Mouse (Mus musculus) layer of hippocampus, adult 8-10 months (tissue): ENCODE measurements around the gene Olfr12. TPM values are rescaled to one million over a fixed set of nuclear protein-coding genes. Genes with fewer than 3 reads are reported as not detected.

Source experiments
- DNase-seq, 2 experiments: peaks; one replicate each; pipeline ENCODE4 v3.0.0; 2022; ENCODE audit warnings: low spot score in 2 of 2
- total RNA-seq, 4 experiments: library from RNA; stranded (reverse); gene quantifications; 2 replicates each; pipeline ENCODE4 v1.2.4; 2022

Olfr12 gene
- total RNA-seq, result under 1 TPM in 1 of 4 experiments, not detected in 3; 0.08 TPM

DNA sequence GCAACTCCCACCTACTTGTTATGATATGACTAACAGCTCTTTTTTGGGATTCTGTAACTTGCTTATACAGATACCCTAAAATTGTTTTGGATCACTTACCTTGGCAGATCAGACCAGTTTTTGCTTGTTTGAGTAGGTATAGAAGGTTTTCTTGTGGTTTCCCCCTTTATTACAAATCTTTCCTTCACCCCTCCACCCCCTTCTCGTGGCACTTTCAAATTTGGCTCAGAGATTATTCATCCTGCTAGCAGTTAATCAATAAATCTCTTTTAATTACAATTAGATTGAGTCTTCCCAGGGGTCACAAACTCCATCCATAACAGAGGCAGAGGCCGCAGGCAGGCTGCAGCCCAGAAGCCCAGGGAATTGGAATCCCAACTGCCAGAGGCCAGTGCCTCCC, at the start of gene Olfr12:
TSS of gene Olfr12 (plus strand) at position 301 of the 400 bp plus-strand sequence.
- no peak for DNase-seq

DNA sequence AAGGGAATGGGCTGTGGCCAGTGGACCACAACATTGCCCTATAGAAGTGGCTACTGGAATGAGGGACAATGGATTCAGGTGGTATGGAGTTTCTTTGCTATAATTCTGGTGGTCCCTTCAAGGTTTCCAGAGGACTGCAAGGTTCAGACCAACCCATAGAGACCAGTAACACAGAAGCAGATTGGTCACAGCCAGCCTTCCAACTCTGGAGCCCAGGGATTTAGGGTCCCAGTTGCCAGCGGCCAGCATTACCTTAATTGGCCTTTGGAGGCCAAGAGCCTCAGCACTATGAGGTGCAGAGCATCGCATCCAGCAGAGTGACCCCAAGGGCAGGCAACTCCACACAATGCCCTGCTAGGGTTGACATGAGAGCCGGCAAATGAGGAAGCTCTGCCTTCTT, 46.6 kb upstream of the Olfr12 start, which contains the start of gene Olfr1413:
TSS of gene Olfr1413 (plus strand) at position 301 of the 400 bp plus-strand sequence.
- no peak for DNase-seq

DNA sequence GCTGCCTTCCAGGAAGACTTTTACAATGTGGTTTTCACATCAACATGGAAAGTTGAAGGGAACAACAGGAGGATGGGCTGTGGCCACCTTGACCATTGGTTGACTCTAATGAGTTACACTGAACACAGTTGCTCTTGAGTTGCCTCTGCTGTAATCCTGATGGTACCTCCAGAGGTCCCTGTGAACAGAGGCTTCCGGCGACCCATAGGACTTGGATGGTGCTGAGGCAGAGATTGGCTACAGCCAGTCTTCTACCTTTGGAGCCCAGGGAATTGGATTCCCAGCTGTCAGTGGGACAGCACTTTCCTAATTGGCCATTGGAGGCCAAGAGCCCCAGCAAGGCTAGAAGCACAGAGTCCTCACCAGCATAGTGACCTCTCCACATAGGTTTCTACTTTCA, 32.1 kb upstream of the Olfr12 start, which contains the start of gene Olfr1412:
TSS of gene Olfr1412 (plus strand) at position 301 of the 400 bp plus-strand sequence.
- DNase-seq, result no peak

DNA sequence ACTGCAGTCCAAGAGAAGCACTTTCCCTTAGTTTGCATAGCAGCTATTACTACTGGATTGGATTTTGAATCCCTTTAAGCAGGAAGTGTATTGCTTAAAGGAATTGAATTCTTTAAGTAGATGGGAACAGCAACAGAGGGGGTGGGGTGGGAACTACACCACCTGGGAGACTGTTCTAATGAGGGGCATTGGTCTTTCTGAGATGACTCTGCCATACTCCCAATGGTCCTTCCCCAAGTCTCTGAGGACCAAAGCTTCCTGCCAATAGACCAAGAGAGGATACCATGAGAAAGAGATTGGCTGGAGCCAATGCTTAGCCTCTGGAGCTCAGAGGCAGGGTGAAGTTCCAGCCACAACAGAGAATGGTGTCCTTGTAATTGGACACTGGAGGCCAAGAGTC, 23.5 kb upstream of the Olfr12 start, which contains the start of gene Olfr1411:
TSS of gene Olfr1411 (plus strand) at position 301 of the 400 bp plus-strand sequence.
- DNase-seq, result no peak

DNA sequence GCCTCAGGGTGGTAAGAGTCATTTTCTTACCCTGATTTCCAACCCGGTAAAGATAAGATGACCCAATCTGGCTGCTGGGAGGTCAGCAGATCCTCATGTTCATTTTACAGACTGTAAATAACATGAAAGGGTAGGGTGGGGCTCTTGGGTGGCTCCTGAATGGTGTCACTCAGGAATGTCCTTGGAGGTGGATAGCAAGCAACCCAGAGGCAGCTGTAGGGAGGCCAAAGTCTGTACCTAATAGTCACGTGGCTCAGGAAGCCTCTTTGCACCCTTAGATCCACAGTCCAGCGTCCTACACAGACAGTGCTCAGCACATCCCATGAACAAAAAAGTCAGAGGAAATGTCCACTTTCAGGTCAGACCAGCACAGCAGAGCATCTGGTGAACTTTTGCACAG, 21.6 kb upstream of the Olfr12 start:
- DNase-seq, result no peak

DNA sequence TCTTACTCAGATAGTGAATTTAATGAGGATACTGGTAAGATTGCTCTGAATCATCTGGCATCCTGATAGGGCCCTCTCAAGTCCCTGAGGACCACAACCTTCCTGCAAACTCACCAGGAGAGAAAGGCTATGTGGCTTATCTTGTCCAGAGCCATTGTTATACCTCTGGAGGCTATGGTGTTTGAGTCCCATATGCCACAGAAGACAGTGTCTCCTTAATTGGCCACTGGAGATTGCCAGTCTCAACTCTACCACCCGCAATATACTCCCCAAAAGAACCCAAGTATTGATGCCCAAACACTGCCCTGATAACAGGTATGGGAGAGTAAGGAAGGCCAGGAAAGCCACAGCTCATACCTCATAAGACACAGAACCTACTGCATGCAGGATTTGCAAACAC, 12.1 kb upstream of the Olfr12 start, which contains the start of gene Olfr1410:
TSS of gene Olfr1410 (plus strand) at position 301 of the 400 bp plus-strand sequence.
- DNase-seq, result no peak

DNA sequence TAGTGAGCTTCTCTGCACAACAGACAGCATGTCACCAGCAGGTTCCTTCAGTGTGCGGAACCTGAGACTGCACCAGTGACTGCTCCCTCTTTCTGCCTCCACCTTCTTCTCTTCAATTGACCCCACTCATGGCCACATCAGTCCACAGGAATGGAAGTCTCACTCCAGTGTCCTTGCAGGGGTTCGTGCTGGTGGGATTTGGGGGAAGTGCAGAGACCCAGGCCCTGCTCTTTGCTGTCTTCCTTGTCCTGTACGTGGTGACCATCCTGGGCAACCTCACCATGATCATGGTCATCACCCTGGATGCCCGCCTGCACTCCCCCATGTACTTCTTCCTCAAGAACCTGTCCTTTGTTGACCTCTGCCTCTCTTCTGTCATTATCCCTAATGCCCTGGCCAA, 9.9 kb upstream of the Olfr12 start:
- no peak for DNase-seq

DNA sequence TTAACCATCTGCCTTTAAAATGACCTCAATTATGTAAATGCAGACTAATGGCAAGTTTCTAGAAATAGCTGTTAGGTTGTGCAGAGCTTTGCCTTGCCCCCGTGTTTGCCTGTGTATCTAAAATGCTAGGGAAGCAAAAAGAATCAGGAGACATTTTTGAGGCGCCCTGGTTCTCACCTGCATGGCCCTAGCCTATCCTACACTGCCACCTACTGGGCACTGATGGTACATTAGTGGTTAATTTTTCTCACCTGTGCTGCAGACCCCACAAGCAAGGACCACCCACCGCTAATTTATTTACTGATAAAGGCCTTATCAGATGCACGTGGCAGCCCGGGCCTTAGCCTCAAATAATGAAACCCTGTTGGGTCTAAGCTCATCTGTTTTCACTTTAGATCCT, 6.6 kb upstream of the Olfr12 start:
- peak in 1 of 2 experiments; percentile 59 for DNase-seq

DNA sequence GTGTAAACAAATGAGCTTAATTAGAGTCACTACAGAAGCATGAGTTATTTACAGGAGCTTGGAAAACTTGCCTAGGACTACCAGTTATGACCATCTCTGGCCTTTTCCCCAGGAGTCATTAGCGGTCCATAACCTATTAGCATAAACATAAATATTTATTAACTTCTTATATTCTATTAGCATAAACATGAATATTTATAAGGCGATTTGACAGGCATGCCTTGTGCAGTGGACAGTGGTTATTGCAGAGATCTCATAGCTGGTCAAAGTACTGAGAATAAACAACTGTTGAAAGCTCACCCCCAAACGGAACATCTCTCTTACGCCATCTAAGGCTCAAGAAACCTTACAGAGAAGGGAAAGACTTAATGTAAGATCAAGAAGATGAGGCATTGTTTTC, 4.4 kb upstream of the Olfr12 start:
- no peak for DNase-seq

DNA sequence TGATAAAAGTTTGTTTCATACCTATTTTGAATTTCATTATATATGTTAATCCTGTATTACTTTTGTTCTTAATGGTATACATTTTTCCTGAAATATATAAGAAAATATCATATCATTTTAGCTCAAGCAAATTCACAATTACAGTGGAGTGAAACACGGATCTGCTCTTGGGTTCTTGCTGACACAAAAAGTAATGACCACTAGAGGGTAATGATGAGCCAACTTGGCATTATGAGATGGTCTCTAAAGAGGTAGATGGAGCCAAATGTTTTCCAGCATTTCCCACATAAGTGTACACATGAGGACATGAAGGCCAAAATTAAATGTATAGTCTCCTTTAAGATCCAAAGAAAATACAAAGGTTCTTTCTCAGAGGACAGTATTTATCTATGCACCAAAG, 3.1 kb upstream of the Olfr12 start:
- DNase-seq, result no peak

DNA sequence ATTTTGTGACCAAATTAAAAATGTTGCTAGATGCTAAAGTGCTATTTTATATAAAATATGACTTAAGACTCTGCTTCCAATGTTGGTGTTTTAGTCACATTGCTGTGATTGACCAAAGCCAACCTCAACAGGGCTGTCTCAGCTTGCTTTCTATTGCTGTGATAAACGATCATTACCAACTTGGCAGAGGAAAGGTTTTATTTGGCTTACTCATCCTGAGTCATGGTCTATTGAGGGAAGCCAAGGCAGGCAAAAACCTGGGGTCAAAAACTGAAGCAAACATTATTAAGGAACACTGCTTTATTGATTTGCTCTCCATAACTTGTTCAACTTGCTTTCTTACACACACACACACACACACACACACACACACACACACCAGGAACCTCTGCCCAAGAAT, 1.5 kb upstream of the Olfr12 start:
- no peak for DNase-seq

DNA sequence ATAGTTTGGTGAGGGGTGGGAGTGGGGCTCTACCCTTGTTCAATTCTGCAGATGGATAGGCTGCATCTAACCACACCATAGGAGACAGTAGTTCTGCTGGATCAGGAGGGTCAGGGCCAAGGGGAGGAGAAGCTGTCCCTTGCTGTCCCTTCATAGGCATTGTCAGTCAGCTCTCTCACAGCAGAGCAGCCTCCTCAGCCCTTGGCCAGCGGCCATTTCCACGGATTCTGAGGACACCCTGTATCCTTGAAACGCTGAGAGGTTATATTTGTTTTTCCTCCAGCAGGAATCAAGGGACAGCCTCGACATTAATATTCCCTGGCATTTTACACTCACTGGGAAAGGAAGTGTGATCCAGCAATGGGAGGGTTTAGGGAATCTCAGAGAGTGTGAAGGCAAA, 772 bp downstream of the Olfr12 start:
- no peak for DNase-seq

DNA sequence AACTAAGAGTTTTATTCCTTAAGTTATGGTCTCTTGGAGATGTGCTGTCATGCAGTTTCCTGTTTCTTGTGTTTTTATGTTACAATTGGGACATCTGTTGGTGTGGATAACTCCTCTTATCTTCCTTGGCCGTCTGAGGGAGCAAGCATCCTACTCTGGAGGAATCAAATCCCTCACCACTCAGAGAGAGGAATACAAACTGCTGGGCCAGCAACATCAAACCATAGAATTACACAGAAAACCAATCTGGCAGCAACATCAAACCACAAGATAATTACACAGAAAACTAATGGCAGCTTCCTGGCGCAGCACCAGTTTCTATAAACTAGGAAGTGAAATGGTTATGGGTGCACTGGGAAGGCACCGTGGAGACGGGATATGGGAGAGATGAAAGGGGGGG, 10.6 kb downstream of the Olfr12 start:
- DNase-seq, result no peak

DNA sequence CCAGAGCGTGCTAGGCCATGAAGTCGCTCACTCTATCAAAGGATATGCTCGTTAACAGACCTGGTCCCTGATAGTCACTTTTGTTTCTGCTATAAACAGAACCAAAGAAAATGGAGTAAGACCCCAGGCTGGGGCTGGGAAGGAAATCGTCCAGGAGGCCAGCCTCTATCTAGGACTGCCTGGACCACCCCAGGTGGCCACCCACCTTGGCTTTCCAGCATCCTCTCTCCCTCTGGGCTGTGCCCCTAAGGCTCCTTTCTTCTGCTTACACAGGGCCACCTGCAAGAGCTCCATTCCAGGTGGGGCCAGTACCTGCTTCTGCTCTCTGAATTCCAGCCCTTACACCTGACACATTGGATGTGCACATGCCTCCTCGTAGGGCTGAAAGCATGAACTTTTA, 14.6 kb downstream of the Olfr12 start:
- DNase-seq, result no peak

DNA sequence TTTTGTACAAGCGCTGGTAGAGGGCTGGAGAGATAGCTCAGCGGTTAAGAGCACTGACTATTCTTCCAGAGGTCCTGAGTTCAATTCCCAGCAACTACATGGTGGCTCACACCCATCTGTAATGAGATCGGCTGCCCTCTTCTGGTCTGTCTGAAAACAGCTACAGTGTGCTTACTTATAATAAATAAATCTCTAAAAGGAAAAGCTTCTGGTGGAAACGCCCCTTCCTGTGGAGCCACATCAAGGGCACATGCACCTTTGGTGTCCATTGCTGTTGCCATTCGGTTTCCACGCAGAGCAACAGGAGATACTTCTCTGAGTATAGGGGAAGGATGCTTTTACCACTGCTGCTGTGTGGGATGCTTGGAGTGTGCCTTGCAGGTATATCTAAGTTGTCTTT, 15.4 kb downstream of the Olfr12 start:
- DNase-seq, result no peak

DNA sequence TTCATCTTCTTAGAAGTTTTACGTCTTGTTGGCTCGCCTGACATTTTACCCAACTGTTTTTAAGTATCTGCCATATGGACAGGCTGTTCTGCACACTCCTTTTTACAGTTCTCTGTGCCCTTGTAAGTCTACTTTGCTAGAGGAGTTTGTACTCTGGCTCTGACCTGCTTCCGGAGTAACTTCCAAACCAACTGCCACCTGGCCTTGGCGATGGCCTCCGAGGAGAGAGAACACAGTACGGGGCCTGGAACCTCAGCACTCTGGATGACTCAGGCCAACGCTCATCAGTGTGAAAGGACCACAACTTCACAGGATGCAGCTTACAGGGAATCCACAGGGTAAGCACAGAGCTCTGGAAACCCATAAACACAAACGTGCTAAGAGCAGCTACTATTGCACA, 16.1 kb downstream of the Olfr12 start:
- DNase-seq, result peak in 1 of 2 experiments; percentile 44

DNA sequence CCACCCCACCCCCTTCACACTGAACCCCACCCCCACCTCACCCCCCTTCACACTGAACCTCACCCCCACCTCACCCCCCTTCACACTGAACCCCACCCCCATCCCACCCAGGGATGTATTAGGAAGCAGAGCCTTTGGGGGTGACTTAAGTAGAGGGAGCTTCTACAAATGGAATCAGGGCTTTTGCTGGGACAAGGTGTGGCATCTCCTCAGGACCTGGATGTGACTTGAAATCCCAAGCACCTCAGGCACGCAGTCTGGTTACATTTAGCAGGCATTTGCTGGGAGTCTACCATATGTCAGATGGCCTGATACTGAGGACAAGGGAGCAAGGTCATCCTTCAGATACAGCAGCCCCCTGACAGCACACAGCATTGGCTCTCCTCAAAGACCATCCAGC, 17.0 kb downstream of the Olfr12 start:
- DNase-seq, result no peak

DNA sequence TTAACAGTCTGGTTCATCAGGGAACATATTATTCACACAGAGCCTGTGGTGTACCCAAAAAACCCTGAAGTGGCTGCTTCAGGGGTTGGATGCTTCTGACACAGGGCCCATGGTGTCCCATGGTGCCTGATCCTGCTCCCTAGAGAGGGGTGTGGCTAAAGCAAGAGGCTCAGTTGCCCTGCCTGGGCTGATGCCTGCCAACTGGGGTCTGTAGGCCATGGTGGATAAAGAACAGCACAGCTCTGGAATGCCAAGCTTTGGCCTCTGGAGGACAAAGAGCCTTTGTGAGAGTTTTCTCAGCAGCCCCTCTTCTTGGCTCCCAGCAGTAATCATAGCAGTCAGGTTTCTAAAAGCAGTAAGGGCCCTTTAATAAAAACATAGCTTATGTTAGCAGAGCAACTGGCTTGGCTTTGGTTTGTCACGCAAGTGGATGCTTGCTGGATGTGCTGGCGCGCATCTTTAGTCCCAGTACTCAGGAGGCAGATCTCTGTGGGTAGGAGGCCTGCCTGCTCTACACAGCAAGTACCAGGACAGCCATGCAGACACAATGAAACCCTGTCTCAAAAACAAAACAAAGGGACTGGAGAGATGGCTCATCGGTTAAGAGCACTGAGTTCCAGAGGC, 17.5 kb downstream of the Olfr12 start:
- DNase-seq, result peak in 1 of 2 experiments; percentile 47

DNA sequence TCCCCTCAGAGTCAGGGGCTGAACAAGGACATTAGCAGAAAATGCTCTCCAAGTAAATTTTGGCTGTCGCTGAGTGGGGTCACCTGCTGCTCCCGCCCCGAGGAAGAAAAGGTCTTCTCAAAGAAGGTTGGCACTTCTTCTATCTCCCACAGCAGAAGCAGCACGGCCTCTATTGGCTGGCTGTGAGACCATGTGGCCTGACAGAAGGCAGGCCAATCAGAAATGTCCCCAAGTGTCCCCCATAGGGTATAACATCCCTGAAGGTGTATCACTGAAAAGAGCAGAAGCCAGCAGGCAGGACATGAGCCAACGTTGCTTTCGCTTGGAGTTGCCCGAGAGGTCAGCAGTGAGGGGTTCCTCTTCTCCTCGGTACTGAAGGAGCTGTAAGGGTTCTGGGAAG, 18.4 kb downstream of the Olfr12 start:
- no peak for DNase-seq

DNA sequence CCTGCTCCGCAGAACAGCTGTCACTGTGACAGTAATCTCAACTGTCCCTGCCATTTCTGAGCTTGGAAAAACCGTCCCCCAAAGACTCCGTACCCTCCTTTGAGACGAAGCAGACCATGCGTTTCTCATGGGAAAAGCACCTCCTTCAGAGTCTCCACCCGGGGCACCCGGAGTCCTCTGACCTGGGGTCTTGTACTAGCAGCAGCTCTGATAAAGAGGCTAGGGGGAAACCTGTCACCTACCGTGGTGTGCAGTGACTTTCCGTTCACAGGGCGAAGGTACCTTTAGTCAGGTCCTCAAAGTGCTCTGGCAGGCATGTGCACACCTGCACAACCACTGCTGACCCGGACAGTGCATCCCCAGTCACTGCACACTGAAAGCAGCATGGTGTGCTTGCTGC, 19.1 kb downstream of the Olfr12 start:
- no peak for DNase-seq

DNA sequence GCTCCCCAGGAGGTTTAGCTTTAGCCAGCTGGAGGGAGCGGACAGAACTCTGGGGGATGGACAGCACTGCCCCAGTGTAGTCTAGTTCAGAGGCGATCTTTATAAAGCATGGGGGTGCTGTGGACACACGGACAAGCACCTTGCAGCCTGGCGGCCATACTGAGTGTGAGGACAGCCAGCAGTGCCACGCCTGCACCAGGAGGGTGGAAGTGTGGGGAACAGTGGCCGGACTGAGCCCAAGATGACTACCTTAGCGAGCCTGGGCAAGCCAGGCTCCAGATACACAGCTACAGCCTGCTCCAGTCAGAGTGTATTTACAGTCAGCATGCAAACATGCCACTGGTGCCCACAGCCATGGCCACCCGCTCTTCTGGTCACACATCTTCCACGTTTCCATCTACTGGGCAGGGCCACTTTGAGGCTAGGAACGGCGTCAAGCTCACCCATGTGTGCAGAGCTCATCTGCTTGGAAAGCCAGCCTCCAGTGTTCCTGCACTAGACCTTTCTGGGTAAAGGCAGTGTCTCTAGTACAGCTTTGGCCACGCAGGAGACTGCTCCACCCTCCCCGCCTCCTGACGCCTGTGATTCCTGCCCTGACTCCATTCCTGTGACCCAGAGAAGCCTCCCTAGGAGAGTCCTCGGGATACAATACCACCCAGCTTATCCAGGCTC, 20.0 kb downstream of the Olfr12 start:
- no peak for DNase-seq

DNA sequence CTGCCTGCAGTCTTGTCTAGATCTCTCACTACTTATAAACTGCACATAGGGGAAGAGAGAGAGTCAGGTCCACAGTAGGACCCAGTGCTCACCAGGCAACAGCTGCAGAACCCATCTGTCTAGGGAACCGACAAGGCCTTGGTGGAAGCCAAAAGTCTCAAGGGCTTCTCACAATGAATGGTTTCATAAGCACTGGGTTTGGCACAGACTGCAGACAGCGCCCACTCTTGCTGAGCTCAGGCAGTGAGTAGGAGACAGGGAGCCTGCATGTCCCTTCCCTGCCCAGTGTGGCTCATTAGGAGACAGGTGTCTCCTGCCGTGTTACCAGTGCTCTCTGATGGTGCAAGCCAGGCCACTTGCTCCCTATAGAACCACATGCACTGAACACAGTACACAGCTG, 20.6 kb downstream of the Olfr12 start:
- DNase-seq, result peak; percentile 81 to 83

DNA sequence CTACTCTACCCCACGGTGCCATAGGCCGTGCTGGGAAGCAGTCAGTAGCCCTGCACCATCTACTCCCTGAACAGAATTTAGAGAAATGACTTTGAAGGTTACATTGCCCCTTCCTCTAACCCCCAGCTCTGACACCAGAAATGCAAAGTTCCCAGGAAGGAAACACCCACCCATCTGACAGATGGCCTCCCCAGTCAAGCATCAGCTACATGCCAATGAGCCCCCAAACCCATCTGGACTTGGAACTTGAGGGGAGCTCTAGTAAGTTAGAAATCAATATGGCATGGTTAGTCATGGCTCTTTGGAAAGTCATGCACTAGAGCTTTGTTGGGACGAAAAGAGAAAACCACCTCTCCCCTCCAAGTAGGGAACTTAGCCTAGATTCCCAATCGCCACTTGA, 21.1 kb downstream of the Olfr12 start:
- peak in 1 of 2 experiments; percentile 48 for DNase-seq
